Mouse (Mus musculus): ENCODE results near the gene P4ha1. TPM values are rescaled to one million over a fixed set of nuclear protein-coding genes. Genes with fewer than 3 reads are reported as not detected.
A peak's percentile ranks its signal among the peaks of the same experiment; 100 is the strongest.
"Not testable (repeated sequence)": the region's sequence is repeated elsewhere in the genome, so short reads cannot be mapped to it uniquely, and the experiment has no call there.

P4ha1 gene
- polyA plus RNA-seq, 1 experiment from 2014 or later = 27.4 TPM

GRCm38 (mm10) chr10:59295241-59295811, 27.8 kb upstream of the P4ha1 start:
- H3K27me3 ChIP-seq (replicated peaks) = no peaks in the 10 kb centered on the region
- no peaks in the 10 kb centered on the region for H3K36me3 ChIP-seq
- no peak overlapping the region for H3K9ac ChIP-seq
- WGBS (ENCODE audit: insufficient replicate concordance) = 60% methylated on average over 8 of the region's 8 CpGs
- no peaks in the 10 kb centered on the region for H3K4me1 ChIP-seq
- H3K4me3 ChIP-seq = no peak overlapping the region
- peak; percentile 24; the same call in 1 of the 2 replicates for ATAC-seq
- no peak overlapping the region for H3K4me2 ChIP-seq
- no peaks in the 10 kb centered on the region for H3K9me3 ChIP-seq (replicated peaks)
- H3K27ac ChIP-seq = no peak overlapping the region

GRCm38 (mm10) chr10:59296261-59296660, 26.8 kb upstream of the P4ha1 start:
- Histone ChIP-seq H3K4me1 (no peaks in the 10 kb centered on the region), H3K4me2 (no peak overlapping the region), H3K9ac (no peak overlapping the region), H3K9me3 (replicated peaks) (no peaks in the 10 kb centered on the region), H3K27me3 (replicated peaks) (no peaks in the 10 kb centered on the region), H3K36me3 (no peaks in the 10 kb centered on the region), H3K27ac (no peak overlapping the region), H3K4me3 (no peak overlapping the region)
- no peak for ATAC-seq
- WGBS (ENCODE audit: insufficient replicate concordance) = 26% methylated on average over 5 of the region's 5 CpGs

GRCm38 (mm10) chr10:59302671-59303070, 20.4 kb upstream of the P4ha1 start:
- not testable (repeated sequence) for ATAC-seq; H3K27me3 ChIP-seq (replicated peaks); H3K36me3 ChIP-seq; H3K4me2 ChIP-seq; H3K4me3 ChIP-seq; H3K9ac ChIP-seq; H3K27ac ChIP-seq; H3K4me1 ChIP-seq
- 83% methylated on average over 12 of the region's 12 CpGs for WGBS (ENCODE audit: insufficient replicate concordance)
- H3K9me3 ChIP-seq (replicated peaks) = peaks cover 18% of the 10 kb centered on the region

- Histone ChIP-seq H3K27ac (no peak overlapping the region), H3K36me3 (no peaks in the 10 kb centered on the region), H3K27me3 (replicated peaks) (no peaks in the 10 kb centered on the region), H3K9me3 (replicated peaks) (0 out of 2 replicates have a peak, but pooled peaks cover 4% of the 10 kb centered on the region), H3K4me1 (no peaks in the 10 kb centered on the region), H3K4me3 (no peak overlapping the region), H3K4me2 (no peak overlapping the region), H3K9ac (no peak overlapping the region)
- no peak for ATAC-seq
- 30% methylated on average over 3 of the region's 3 CpGs for WGBS (ENCODE audit: insufficient replicate concordance)
Observed at GRCm38 (mm10) chr10:59308993-59309715, 13.9 kb upstream of the P4ha1 start.

GRCm38 (mm10) chr10:59310124-59310523, 13.0 kb upstream of the P4ha1 start:
- H3K36me3 ChIP-seq = no peaks in the 10 kb centered on the region
- H3K4me2 ChIP-seq = no peak overlapping the region
- H3K4me3 ChIP-seq = no peak overlapping the region
- H3K9ac ChIP-seq = no peak overlapping the region
- no peaks in the 10 kb centered on the region for H3K4me1 ChIP-seq
- H3K9me3 ChIP-seq (replicated peaks) = 0 out of 2 replicates have a peak, but pooled peaks cover 4% of the 10 kb centered on the region
- H3K27ac ChIP-seq = no peak overlapping the region
- ATAC-seq = no peak
- no peaks in the 10 kb centered on the region for H3K27me3 ChIP-seq (replicated peaks)
- 15% methylated on average over 2 of the region's 2 CpGs for WGBS (ENCODE audit: insufficient replicate concordance)

- Histone ChIP-seq H3K9me3 (replicated peaks) (0 out of 2 replicates have a peak, but pooled peaks cover 4% of the 10 kb centered on the region), H3K9ac (no peak overlapping the region), H3K4me2 (no peak overlapping the region), H3K27ac (no peak overlapping the region), H3K36me3 (no peaks in the 10 kb centered on the region), H3K4me1 (no peaks in the 10 kb centered on the region), H3K27me3 (replicated peaks) (no peaks in the 10 kb centered on the region), H3K4me3 (no peak overlapping the region)
- no peak for ATAC-seq
- WGBS (ENCODE audit: insufficient replicate concordance) = 57% methylated on average over 6 of the region's 6 CpGs
Observed at GRCm38 (mm10) chr10:59310691-59311457, 12.2 kb upstream of the P4ha1 start.

- no peak overlapping the region for H3K4me2 ChIP-seq
- no peak overlapping the region for H3K27ac ChIP-seq
- H3K36me3 ChIP-seq = no peaks in the 10 kb centered on the region
- WGBS (ENCODE audit: insufficient replicate concordance) = 70% methylated on average over 5 of the region's 5 CpGs
- no peaks in the 10 kb centered on the region for H3K27me3 ChIP-seq (replicated peaks)
- H3K4me3 ChIP-seq = no peak overlapping the region
- no peak for ATAC-seq
- H3K4me1 ChIP-seq = no peaks in the 10 kb centered on the region
- H3K9me3 ChIP-seq (replicated peaks) = 0 out of 2 replicates have a peak, but pooled peaks cover 4% of the 10 kb centered on the region
- no peak overlapping the region for H3K9ac ChIP-seq
Observed at GRCm38 (mm10) chr10:59311881-59312280, 11.2 kb upstream of the P4ha1 start.

- no peak overlapping the region for H3K9ac ChIP-seq
- no peak overlapping the region for H3K27ac ChIP-seq
- no peaks in the 10 kb centered on the region for H3K36me3 ChIP-seq
- peaks cover 31% of the 10 kb centered on the region for H3K4me1 ChIP-seq
- ATAC-seq = no peak
- WGBS (ENCODE audit: insufficient replicate concordance) = 63% methylated on average over 3 of the region's 3 CpGs
- no peaks in the 10 kb centered on the region for H3K27me3 ChIP-seq (replicated peaks)
- H3K4me3 ChIP-seq = no peak overlapping the region
- no peaks in the 10 kb centered on the region for H3K9me3 ChIP-seq (replicated peaks)
- no peak overlapping the region for H3K4me2 ChIP-seq
Observed at GRCm38 (mm10) chr10:59321112-59321511, 2.0 kb upstream of the P4ha1 start.

- H3K36me3 ChIP-seq = no peaks in the 10 kb centered on the region
- no peaks in the 10 kb centered on the region for H3K9me3 ChIP-seq (replicated peaks)
- 53% methylated on average over 4 of the region's 4 CpGs for WGBS (ENCODE audit: insufficient replicate concordance)
- no peaks in the 10 kb centered on the region for H3K27me3 ChIP-seq (replicated peaks)
- ATAC-seq = no peak
- peak overlapping the region; percentile 91 for H3K4me2 ChIP-seq
- H3K4me3 ChIP-seq = peak overlapping the region; percentile 90
- peaks cover 38% of the 10 kb centered on the region for H3K4me1 ChIP-seq
- H3K27ac ChIP-seq = 0 out of 2 replicates have a peak overlapping the region, but pooled peaks have one; percentile 94
- H3K9ac ChIP-seq = peak overlapping the region; percentile 98; the same call in 1 of the 2 replicates
Observed at GRCm38 (mm10) chr10:59322271-59322670, 825 bp upstream of the P4ha1 start.

GRCm38 (mm10) chr10:59323488-59324161, 529 bp downstream of the P4ha1 start:
- H3K27ac ChIP-seq = peak overlapping the region; percentile 94
- WGBS (ENCODE audit: insufficient replicate concordance) = 1% methylated on average over 48 of the region's 49 CpGs
- peak overlapping the region; percentile 98 for H3K9ac ChIP-seq
- H3K4me3 ChIP-seq = peak overlapping the region; percentile 90
- H3K36me3 ChIP-seq = 0 out of 2 replicates have a peak, but pooled peaks cover 1% of the 10 kb centered on the region
- H3K4me1 ChIP-seq = peaks cover 44% of the 10 kb centered on the region
- ATAC-seq = peak; percentile 70
- H3K9me3 ChIP-seq (replicated peaks) = no peaks in the 10 kb centered on the region
- peak overlapping the region; percentile 91 for H3K4me2 ChIP-seq
- no peaks in the 10 kb centered on the region for H3K27me3 ChIP-seq (replicated peaks)

GRCm38 (mm10) chr10:59324311-59325165, 1.4 kb downstream of the P4ha1 start:
- Histone ChIP-seq H3K9me3 (replicated peaks) (no peaks in the 10 kb centered on the region), H3K27me3 (replicated peaks) (no peaks in the 10 kb centered on the region), H3K4me3 (peak overlapping the region; percentile 90), H3K4me1 (peaks cover 45% of the 10 kb centered on the region), H3K36me3 (0 out of 2 replicates have a peak, but pooled peaks cover 4% of the 10 kb centered on the region), H3K4me2 (peak overlapping the region; percentile 91), H3K9ac (peak overlapping the region; percentile 98), H3K27ac (peak overlapping the region; percentile 94)
- ATAC-seq = no peak
- WGBS (ENCODE audit: insufficient replicate concordance) = 17% methylated on average over 15 of the region's 15 CpGs

All from liver, embryonic 12.5 days (tissue).